In genomic region chr2:75724863-75725445, GRCm38 (mm10) we compare ENCODE assay signal across 24 mouse cellular contexts. TPM values are rescaled to one million over a fixed set of nuclear protein-coding genes. Genes with fewer than 3 reads are reported as not detected.
DNase-seq lines count a peak whose midpoint lies in the region; ATAC-seq lines count a peak whose summit lies in the region.
"Had no signal": no experiment of that assay in that cellular context is flagged by ENCODE, and none has a peak within 500 bp of the region (broad histone marks: within the 10 kb centered on the region; RNA-seq: fewer than 3 reads in every experiment).

No protein-coding gene starts in this region.

- H3K9ac ChIP-seq in kidney, embryonic 14.5 days (ENCODE audit: low read depth, low read length): no peak overlapping the region
- H3K9ac ChIP-seq: forebrain, embryonic 15.5 days; heart, embryonic 15.5 days; hindbrain, embryonic 13.5 days; neural tube, embryonic 13.5 days had no signal

- DNase-seq in cerebellum, adult 11-12 months: peak; percentile 39
- no peak for DNase-seq in cerebellum, adult 18-20 months
- DNase-seq in kidney, adult 9 months: peak; percentile 62
- DNase-seq in lung, postnatal 4 days: peak; percentile 30 to 69
- no peak for DNase-seq in lung, postnatal 36 days
- DNase-seq in spleen, postnatal 10 days (ENCODE audit: low spot score in 2 of 2): no peak
- DNase-seq in T-cell, adult 2 months (ENCODE audit: low spot score): no peak
- DNase-seq: adrenal gland, postnatal 25 days; gastrocnemius, postnatal 14 days; heart, adult 18-20 months; heart, postnatal 36 days; retina, postnatal 1 day; right cerebral cortex, postnatal 25 days; spleen, adult 18-20 months had no signal

- no peaks in the 10 kb centered on the region for H3K9me3 ChIP-seq in kidney, embryonic 14.5 days (ENCODE audit: control insufficient read depth, low read length)
- H3K9me3 ChIP-seq: embryonic facial prominence, embryonic 10.5 days; forebrain, embryonic 15.5 days; heart, embryonic 15.5 days; hindbrain, embryonic 13.5 days; midbrain, embryonic 10.5 days; neural tube, embryonic 13.5 days had no signal

- H3K27ac ChIP-seq in kidney, embryonic 14.5 days (ENCODE audit: low read depth, low read length): no peak overlapping the region
- H3K27ac ChIP-seq: embryonic facial prominence, embryonic 10.5 days; forebrain, embryonic 15.5 days; heart, embryonic 15.5 days; hindbrain, embryonic 13.5 days; midbrain, embryonic 10.5 days; neural tube, embryonic 13.5 days had no signal

- 63% methylated on average over 5 of the region's 5 CpGs for WGBS in kidney, embryonic 14.5 days

- no peaks in the 10 kb centered on the region for H3K36me3 ChIP-seq in kidney, embryonic 14.5 days (ENCODE audit: control insufficient read depth, insufficient read depth, low read length)
- H3K36me3 ChIP-seq: embryonic facial prominence, embryonic 10.5 days; forebrain, embryonic 15.5 days; heart, embryonic 15.5 days; hindbrain, embryonic 13.5 days; midbrain, embryonic 10.5 days; neural tube, embryonic 13.5 days had no signal

- no peaks in the 10 kb centered on the region for H3K4me1 ChIP-seq in kidney, embryonic 14.5 days (ENCODE audit: control insufficient read depth, insufficient read depth, low read length)
- H3K4me1 ChIP-seq: embryonic facial prominence, embryonic 10.5 days; forebrain, embryonic 15.5 days; hindbrain, embryonic 13.5 days; midbrain, embryonic 10.5 days; neural tube, embryonic 13.5 days had no signal

- ATAC-seq in kidney, embryonic 14.5 days (ENCODE audit: low FRiP score, low TSS enrichment): no peak
- ATAC-seq: forebrain, embryonic 15.5 days; inflammation-experienced regulatory T-cells, adult 6 months; midbrain, embryonic 16.5 days had no signal

- no peak overlapping the region for H3K4me2 ChIP-seq in kidney, embryonic 14.5 days (replicated peaks; ENCODE audit: low read depth, low read length)
- H3K4me2 ChIP-seq: forebrain, embryonic 15.5 days; heart, embryonic 15.5 days; hindbrain, embryonic 13.5 days; neural tube, embryonic 13.5 days had no signal

- H3K27me3 ChIP-seq in kidney, embryonic 14.5 days (ENCODE audit: control insufficient read depth, insufficient read depth, low read length): no peaks in the 10 kb centered on the region
- H3K27me3 ChIP-seq: forebrain, embryonic 15.5 days; heart, embryonic 15.5 days; hindbrain, embryonic 13.5 days; neural tube, embryonic 13.5 days had no signal

- no peak overlapping the region for H3K4me3 ChIP-seq in kidney, embryonic 14.5 days (ENCODE audit: low read length)
- H3K4me3 ChIP-seq: embryonic facial prominence, embryonic 10.5 days; forebrain, embryonic 15.5 days; heart, embryonic 15.5 days; hindbrain, embryonic 13.5 days; midbrain, embryonic 10.5 days; myocyte; neural tube, embryonic 13.5 days had no signal

RNA-seq across cellular contexts. Expression of gene Nfe2l2, which starts 20.5 kb away (rescaled TPM):
- 57.1 and 67.6 TPM in 2 replicates for polyA plus RNA-seq in kidney, embryonic 14.5 days (2014; fragmentation: Nextera tagmentation; extraction: Ambion mirVana)

Comparison
In these comparisons a context has a peak if more than half of its experiments do, and no peak if none do; other contexts are left out.
1. DNase-seq: peak in cerebellum, adult 11-12 months (single experiment), kidney, adult 9 months (single experiment) and lung, postnatal 4 days (2 of 2); none in cerebellum, adult 18-20 months (0 of 2), lung, postnatal 36 days (single experiment), spleen, postnatal 10 days (0 of 2) and T-cell, adult 2 months (single experiment).